Comparison of ENCODE assay signal across 8 mouse cellular contexts in the genomic region with DNA sequence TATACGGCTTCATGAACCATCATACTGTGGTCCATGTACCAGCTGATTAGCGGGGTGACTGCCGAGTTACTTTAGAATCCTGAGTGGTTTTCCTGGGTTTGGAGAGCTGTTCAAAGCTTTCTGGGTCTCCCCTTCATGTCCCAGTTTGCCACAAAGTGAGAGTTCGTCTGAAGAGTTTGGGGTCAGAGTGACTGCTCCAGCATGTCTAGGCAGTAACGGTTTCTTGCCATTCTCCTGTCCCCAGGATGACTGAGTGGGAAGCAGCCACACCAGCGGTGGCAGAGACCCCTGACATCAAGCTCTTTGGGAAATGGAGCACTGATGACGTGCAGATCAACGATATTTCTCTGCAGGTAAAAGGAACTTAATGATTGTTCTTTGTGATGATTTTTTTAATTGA. TPM values are rescaled to one million over a fixed set of nuclear protein-coding genes. Genes with fewer than 3 reads are reported as not detected.
DNase-seq lines count a peak whose midpoint lies in the region; ATAC-seq and TF ChIP-seq lines count a peak whose summit lies in the region.

No protein-coding gene starts in this region.

- H3K4me3 ChIP-seq in spleen, adult 2 months (ENCODE audit: extremely low read depth, insufficient read depth, insufficient read length), result peak overlapping the region; percentile 85
- H3K4me3 ChIP-seq in limb, embryonic 14.5 days (replicated peaks; ENCODE audit: low read length), result peak overlapping the region; percentile 98
- H3K4me3 ChIP-seq in stomach, embryonic 16.5 days (replicated peaks; ENCODE audit: low read length), result peak overlapping the region; percentile 89

- H3K27me3 ChIP-seq in spleen, adult 2 months (ENCODE audit: control insufficient read depth, insufficient read depth, low read length), result no peaks in the 10 kb centered on the region
- H3K27me3 ChIP-seq in limb, embryonic 14.5 days (ENCODE audit: control insufficient read depth, insufficient read depth, low read length), result peaks cover 16% of the 10 kb centered on the region; the same call in 1 of the 2 replicates
- no peaks in the 10 kb centered on the region for H3K27me3 ChIP-seq in stomach, embryonic 16.5 days (ENCODE audit: control insufficient read depth, insufficient read depth, low read length)

- peak; percentile 37 for DNase-seq in cerebellum, adult 9-11 months
- DNase-seq in cerebellum, postnatal 36 days, result no peak
- DNase-seq in spleen, adult 2 months (ENCODE audit: low read depth in 1 of 2, low spot score in 2 of 2), result no peak
- DNase-seq in spleen, adult 12 weeks (ENCODE audit: low spot score), result no peak
- no peak for DNase-seq in limb, embryonic 14.5 days (ENCODE audit: low spot score)
- DNase-seq in left cerebral cortex, adult 8-10 months (ENCODE audit: low spot score in 2 of 2), result no peak

- TF ChIP-seq POLR2A in spleen, adult 2 months (IDR thresholded peaks at IDR 0.05; ENCODE audit: low read depth, low read length), result no peak
- no peak for TF ChIP-seq POLR2A in limb, embryonic 14.5 days (IDR thresholded peaks at IDR 0.05; ENCODE audit: borderline replicate concordance, extremely low read depth, insufficient read depth, insufficient read length)

- H3K4me1 ChIP-seq in spleen, adult 2 months (ENCODE audit: control insufficient read depth, insufficient read depth, insufficient read length), result peaks cover 3% of the 10 kb centered on the region; the same call in 1 of the 2 replicates
- H3K4me1 ChIP-seq in limb, embryonic 14.5 days (ENCODE audit: control insufficient read depth, insufficient read depth, low read length), result peaks cover 10% of the 10 kb centered on the region
- H3K4me1 ChIP-seq in stomach, embryonic 16.5 days (ENCODE audit: control insufficient read depth, insufficient read depth, low read length), result peaks cover 23% of the 10 kb centered on the region

- H3K36me3 ChIP-seq in spleen, adult 2 months (ENCODE audit: control insufficient read depth, insufficient read depth, low read length), result peaks cover 29% of the 10 kb centered on the region
- peaks cover 42% of the 10 kb centered on the region for H3K36me3 ChIP-seq in limb, embryonic 14.5 days (ENCODE audit: control insufficient read depth, insufficient read depth, low read length)
- H3K36me3 ChIP-seq in stomach, embryonic 16.5 days (ENCODE audit: control insufficient read depth, insufficient read depth, low read length), result peaks cover 39% of the 10 kb centered on the region

- H3K9me3 ChIP-seq in limb, embryonic 14.5 days (ENCODE audit: control insufficient read depth, low read length), result no peaks in the 10 kb centered on the region
- H3K9me3 ChIP-seq in stomach, embryonic 16.5 days (replicated peaks; ENCODE audit: control insufficient read depth, low read length), result no peaks in the 10 kb centered on the region

- TF ChIP-seq CTCF in spleen, adult 2 months (IDR thresholded peaks at IDR 0.05; ENCODE audit: extremely low read depth, insufficient read depth, insufficient read length, insufficient replicate concordance), result no peak

- H3K4me2 ChIP-seq in limb, embryonic 14.5 days (replicated peaks; ENCODE audit: low read depth, low read length, severe bottlenecking), result peak overlapping the region; percentile 89
- peak overlapping the region; percentile 98 for H3K4me2 ChIP-seq in stomach, embryonic 16.5 days (ENCODE audit: low read depth, low read length)

- no peak for ATAC-seq in limb, embryonic 14.5 days (ENCODE audit: low FRiP score, low read depth)
- no peak for ATAC-seq in stomach, embryonic 16.5 days (ENCODE audit: insufficient read depth, low FRiP score)
- ATAC-seq in CD4-positive, CD25-positive, alpha-beta regulatory T cell, adult 4 months, result no peak

- WGBS in spleen, adult 2 months, result 2% methylated on average over 8 of the region's 8 CpGs
- under 1% methylated on average over 8 of the region's 8 CpGs for WGBS in limb, embryonic 14.5 days
- 1% methylated on average over 8 of the region's 8 CpGs for WGBS in stomach, embryonic 16.5 days

- H3K27ac ChIP-seq in spleen, adult 2 months (ENCODE audit: insufficient read depth, low read length), result no peak overlapping the region
- H3K27ac ChIP-seq in limb, embryonic 14.5 days (replicated peaks; ENCODE audit: low read depth, low read length), result no peak overlapping the region; the same call in 1 of the 2 replicates
- peak overlapping the region; percentile 46 for H3K27ac ChIP-seq in stomach, embryonic 16.5 days (ENCODE audit: low read length)

- H3K9ac ChIP-seq in limb, embryonic 14.5 days (ENCODE audit: low read depth, low read length, severe bottlenecking), result peak overlapping the region; percentile 92
- H3K9ac ChIP-seq in stomach, embryonic 16.5 days (ENCODE audit: low read length), result peak overlapping the region; percentile 92

RNA-seq across cellular contexts. Expression of gene Rps5, which starts 0.6 kb away (rescaled TPM):
- 2,106 and 2,648 TPM in 2 replicates for polyA plus RNA-seq in spleen, adult 2 months (2012; rRNA removed)
- 3,045 and 3,888 TPM in 2 replicates for polyA plus RNA-seq in limb, embryonic 14.5 days (2012; rRNA removed)
- 1,462 and 1,509 TPM in 2 replicates for polyA plus RNA-seq in limb, embryonic 14.5 days (2014; fragmentation: Nextera tagmentation; extraction: Ambion mirVana)
- polyA plus RNA-seq in stomach, embryonic 16.5 days (2015; fragmentation: Nextera tagmentation; extraction: Ambion mirVana), result 869 and 872 TPM in 2 replicates
- polyA plus RNA-seq in CD4-positive, CD25-positive, alpha-beta regulatory T cell, adult 4 months (2017; shearing (Covaris generic)), result 1,000 to 10,000 TPM; 2,766 to 2,852 TPM
- total RNA-seq in left cerebral cortex, adult 8-10 months (2022), result 100 to 1,000 TPM; 432 to 451 (median 444) TPM

RNA-seq across cellular contexts. Expression of gene Rnf225, which starts 4.5 kb away (rescaled TPM):
- polyA plus RNA-seq in spleen, adult 2 months (2012; rRNA removed), result 0.21 and 0.31 TPM in 2 replicates
- 1.8 and 2.3 TPM in 2 replicates for polyA plus RNA-seq in limb, embryonic 14.5 days (2012; rRNA removed)
- polyA plus RNA-seq in limb, embryonic 14.5 days (2014; fragmentation: Nextera tagmentation; extraction: Ambion mirVana), result 0.83 and 0.86 TPM in 2 replicates
- polyA plus RNA-seq in stomach, embryonic 16.5 days (2015; fragmentation: Nextera tagmentation; extraction: Ambion mirVana), result 2.3 and 3.2 TPM in 2 replicates
- not detected for polyA plus RNA-seq in CD4-positive, CD25-positive, alpha-beta regulatory T cell, adult 4 months (2017; shearing (Covaris generic))
- 1 to 10 TPM in 3 of 4 experiments, under 1 TPM in 1; 0.98 to 1.5 (median 1.2) TPM for total RNA-seq in left cerebral cortex, adult 8-10 months (2022)

RNA-seq across cellular contexts. Expression of gene Zscan22, which starts 25.1 kb away (rescaled TPM):
- 6.8 and 7.1 TPM in 2 replicates for polyA plus RNA-seq in spleen, adult 2 months (2012; rRNA removed)
- 20.1 and 23.8 TPM in 2 replicates for polyA plus RNA-seq in limb, embryonic 14.5 days (2012; rRNA removed)
- polyA plus RNA-seq in limb, embryonic 14.5 days (2014; fragmentation: Nextera tagmentation; extraction: Ambion mirVana), result 15.6 and 21.5 TPM in 2 replicates
- polyA plus RNA-seq in stomach, embryonic 16.5 days (2015; fragmentation: Nextera tagmentation; extraction: Ambion mirVana), result 14.1 and 14.8 TPM in 2 replicates
- 10 to 100 TPM in 1 of 2 experiments, 1 to 10 TPM in 1; 8.2 to 15.0 TPM for polyA plus RNA-seq in CD4-positive, CD25-positive, alpha-beta regulatory T cell, adult 4 months (2017; shearing (Covaris generic))
- 10 to 100 TPM; 12.7 to 15.0 (median 13.7) TPM for total RNA-seq in left cerebral cortex, adult 8-10 months (2022)

RNA-seq across cellular contexts. Expression of gene Zfp128, which starts 41.8 kb away (rescaled TPM):
- polyA plus RNA-seq in spleen, adult 2 months (2012; rRNA removed), result 0.65 and 0.85 TPM in 2 replicates
- 4.4 and 4.8 TPM in 2 replicates for polyA plus RNA-seq in limb, embryonic 14.5 days (2012; rRNA removed)
- 4.8 and 5.8 TPM in 2 replicates for polyA plus RNA-seq in limb, embryonic 14.5 days (2014; fragmentation: Nextera tagmentation; extraction: Ambion mirVana)
- 3.3 and 3.7 TPM in 2 replicates for polyA plus RNA-seq in stomach, embryonic 16.5 days (2015; fragmentation: Nextera tagmentation; extraction: Ambion mirVana)
- 1 to 10 TPM; 1.0 to 1.7 TPM for polyA plus RNA-seq in CD4-positive, CD25-positive, alpha-beta regulatory T cell, adult 4 months (2017; shearing (Covaris generic))
- 1 to 10 TPM; 7.2 to 8.7 (median 7.8) TPM for total RNA-seq in left cerebral cortex, adult 8-10 months (2022)

RNA-seq across cellular contexts. Expression of gene Zfp324, which starts 42.9 kb away (rescaled TPM):
- polyA plus RNA-seq in spleen, adult 2 months (2012; rRNA removed), result 3.7 and 4.7 TPM in 2 replicates
- 9.8 and 12.0 TPM in 2 replicates for polyA plus RNA-seq in limb, embryonic 14.5 days (2012; rRNA removed)
- polyA plus RNA-seq in limb, embryonic 14.5 days (2014; fragmentation: Nextera tagmentation; extraction: Ambion mirVana), result 9.5 and 11.4 TPM in 2 replicates
- polyA plus RNA-seq in stomach, embryonic 16.5 days (2015; fragmentation: Nextera tagmentation; extraction: Ambion mirVana), result 8.3 and 8.8 TPM in 2 replicates
- polyA plus RNA-seq in CD4-positive, CD25-positive, alpha-beta regulatory T cell, adult 4 months (2017; shearing (Covaris generic)), result 1 to 10 TPM; 2.2 to 2.7 TPM
- 10 to 100 TPM in 1 of 4 experiments, 1 to 10 TPM in 3; 9.2 to 10.1 (median 9.7) TPM for total RNA-seq in left cerebral cortex, adult 8-10 months (2022)
